Mouse (Mus musculus): ENCODE data around the gene Cnot3.

DNA sequence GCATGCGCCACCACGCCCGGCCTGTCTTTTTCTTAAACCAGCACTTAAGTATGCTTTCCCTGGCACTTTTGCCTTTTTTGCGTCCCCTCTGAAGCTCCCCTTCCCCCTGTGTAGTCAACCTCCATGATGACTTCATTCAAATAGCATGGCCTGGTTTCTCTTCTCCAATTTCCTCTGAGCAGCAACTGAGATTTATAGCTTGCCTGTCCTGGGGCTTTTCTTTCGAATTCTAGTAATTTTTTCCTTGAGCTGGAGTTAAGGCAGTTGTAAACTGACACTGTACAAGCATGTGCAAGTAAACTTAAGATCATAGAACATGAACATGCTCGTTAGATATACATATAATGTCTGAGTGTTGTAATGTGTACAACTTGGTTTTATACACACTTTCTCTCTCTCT, 37.7 kb upstream of the Cnot3 start:
- no peak for TF ChIP-seq POLR2A (IDR thresholded peaks at IDR 0.05; ENCODE audit: insufficient read depth, low read depth, low read length)
- TF ChIP-seq CTCF (IDR thresholded peaks at IDR 0.05): no peak

All from heart, adult 2 months (tissue).